Mouse (Mus musculus) cortical plate, adult 2 months (tissue): ENCODE measurements around the gene Amer2.

ENCODE experiments used
- CTCF ChIP-seq: fragments of 200-500 bp; IDR thresholded peaks from 2 replicates; pipeline ENCODE4 v1.5.1; 2011; ENCODE audit warnings: mild to moderate bottlenecking, control low read depth, low read length; ENCODE audit not compliant: insufficient read depth; ENCODE audit errors: extremely low read depth
- POLR2A ChIP-seq: fragments of 200-500 bp; IDR thresholded peaks from 2 replicates; pipeline ENCODE4 v1.6.1; 2011; ENCODE audit warnings: mild to moderate bottlenecking, low read length, control low read depth; ENCODE audit not compliant: insufficient read depth; ENCODE audit errors: extremely low read depth

DNA sequence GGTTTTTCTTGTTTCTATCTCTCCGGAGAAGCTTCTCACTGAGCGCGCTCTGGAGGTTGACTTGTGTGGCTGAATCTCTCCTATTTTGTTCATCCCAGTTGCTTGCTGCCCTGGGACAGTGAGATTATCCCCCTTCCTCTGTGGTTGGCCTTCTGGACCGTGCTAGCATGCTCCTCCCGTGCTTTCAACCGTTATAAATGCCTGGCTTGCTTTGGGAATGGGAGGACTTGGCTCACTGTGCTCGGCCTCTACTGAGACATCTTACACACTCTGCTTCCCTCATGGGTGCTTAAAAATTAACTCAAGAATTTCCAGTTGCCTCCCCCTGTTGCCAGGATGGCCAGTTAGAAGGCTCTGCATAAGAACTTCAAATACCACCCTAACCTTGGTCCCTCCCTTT is 10.8 kb downstream of the Amer2 start:
- no peak for TF ChIP-seq POLR2A
- no peak for TF ChIP-seq CTCF
